Mouse (Mus musculus): Measurements from ENCODE around the gene Trim9.

Trim9 gene

GRCm38 (mm10) chr12:70204433-70204832, 143.0 kb downstream of the Trim9 start:
- DNase-seq: no peak

GRCm38 (mm10) chr12:70201926-70202529, 145.4 kb downstream of the Trim9 start:
- no peak for DNase-seq

DNA sequence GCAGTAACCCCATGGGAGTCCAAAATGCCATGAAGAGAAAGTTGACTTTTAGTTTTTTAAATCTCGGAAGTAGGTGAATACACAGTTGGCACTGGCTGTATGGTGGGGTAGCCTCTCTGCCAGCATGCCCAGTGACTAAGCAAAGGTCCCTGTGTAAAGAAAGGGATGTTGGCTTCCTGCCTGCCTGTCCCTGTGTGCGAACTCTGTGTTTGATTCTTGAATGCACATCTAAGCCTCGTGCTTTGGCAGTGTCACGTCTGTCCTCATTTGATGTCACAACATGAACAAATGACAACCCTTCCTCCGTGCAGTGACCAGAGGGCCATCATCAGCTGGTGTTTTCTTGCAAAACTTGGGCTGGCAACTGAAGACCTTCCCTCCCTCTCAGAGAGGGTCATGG, 151.1 kb downstream of the Trim9 start:
- no peak for DNase-seq

DNA sequence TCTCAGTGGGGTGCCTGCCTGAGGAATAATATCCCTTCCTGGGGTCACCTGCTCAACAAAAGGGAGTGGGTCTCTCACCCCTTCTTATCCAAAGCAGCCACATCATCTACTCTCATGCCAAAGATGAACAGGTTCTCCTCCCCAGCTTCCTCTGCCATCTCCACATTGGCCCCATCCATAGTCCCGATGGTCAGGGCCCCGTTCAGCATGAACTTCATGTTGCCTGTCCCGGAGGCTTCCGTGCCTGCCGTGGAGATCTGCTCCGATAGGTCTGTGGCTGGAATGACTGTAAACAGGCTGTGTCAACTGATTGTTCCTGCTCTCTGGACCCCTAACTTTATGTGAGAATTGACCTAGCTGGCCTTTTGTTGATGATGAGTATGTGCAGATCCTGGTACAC, 152.0 kb downstream of the Trim9 start:
- DNase-seq: no peak
